Mouse (Mus musculus) intestine, embryonic 16.5 days (tissue): Measurements from ENCODE around the gene Tet1. TPM values are rescaled to one million over a fixed set of nuclear protein-coding genes. Genes with fewer than 3 reads are reported as not detected.

Experiments
- ATAC-seq: fragments of 200-750 bp; cut with Nextera tagmentation; 2 replicates; pipeline ENCODE4 v1.8.0; 2017; ENCODE audit warnings: moderate TSS enrichment, moderate library complexity
- H3K27ac ChIP-seq: fragments of 300-500 bp; sonication (generic); 2 replicates; pipeline ENCODE4 v1.5.1; 2014; ENCODE audit warnings: mild to moderate bottlenecking, low read length
- H3K27me3 ChIP-seq: fragments of 300-500 bp; sonication (generic); replicated peaks from 2 replicates; pipeline ENCODE4 v1.6.1; 2014; ENCODE audit warnings: low read length, control low read depth, mixed read lengths; ENCODE audit not compliant: control insufficient read depth, insufficient read depth
- H3K36me3 ChIP-seq: fragments of 300-500 bp; sonication (generic); 2 replicates; pipeline ENCODE4 v1.6.1; 2014; ENCODE audit warnings: low read length, control low read depth; ENCODE audit not compliant: control insufficient read depth, insufficient read depth
- H3K4me1 ChIP-seq: fragments of 300-500 bp; sonication (generic); 2 replicates; pipeline ENCODE4 v1.6.1; 2014; ENCODE audit warnings: low read length, control low read depth, mixed read lengths; ENCODE audit not compliant: control insufficient read depth, insufficient read depth
- H3K4me2 ChIP-seq: fragments of 300-500 bp; sonication (generic); 2 replicates; pipeline ENCODE4 v1.6.1; 2014; ENCODE audit warnings: low read depth, low read length, control low read depth
- H3K4me3 ChIP-seq: fragments of 300-500 bp; sonication (generic); 2 replicates; pipeline ENCODE4 v1.5.1; 2014; ENCODE audit warnings: mild to moderate bottlenecking, low read length
- H3K9ac ChIP-seq: fragments of 300-500 bp; sonication (generic); 2 replicates; pipeline ENCODE4 v1.6.1; 2014; ENCODE audit warnings: low read depth, low read length
- H3K9me3 ChIP-seq: fragments of 300-500 bp; sonication (generic); 2 replicates; pipeline ENCODE4 v1.6.1; 2016; ENCODE audit warnings: low read length, control low read depth; ENCODE audit not compliant: control insufficient read depth
- WGBS: fragments of 180-500 bp; shearing (Covaris S2); extraction: QIAGEN DNeasy Blood & Tissue Kit; methylation state at CpG from one replicate; pipeline ENCODE4 v1.1.7; 2014; 5-methylcytosine and 5-hydroxymethylcytosine counted together
- polyA plus RNA-seq: library from polyadenylated mRNA; unstranded; fragments of >200 nt; fragmentation: Nextera tagmentation; extraction: Ambion mirVana; gene quantifications from 2 replicates; pipeline ENCODE4 v1.2.1, GENCODE M21; 2015

Tet1 gene
- polyA plus RNA-seq, 1 experiment from 2014 or later: 10.6 TPM

DNA sequence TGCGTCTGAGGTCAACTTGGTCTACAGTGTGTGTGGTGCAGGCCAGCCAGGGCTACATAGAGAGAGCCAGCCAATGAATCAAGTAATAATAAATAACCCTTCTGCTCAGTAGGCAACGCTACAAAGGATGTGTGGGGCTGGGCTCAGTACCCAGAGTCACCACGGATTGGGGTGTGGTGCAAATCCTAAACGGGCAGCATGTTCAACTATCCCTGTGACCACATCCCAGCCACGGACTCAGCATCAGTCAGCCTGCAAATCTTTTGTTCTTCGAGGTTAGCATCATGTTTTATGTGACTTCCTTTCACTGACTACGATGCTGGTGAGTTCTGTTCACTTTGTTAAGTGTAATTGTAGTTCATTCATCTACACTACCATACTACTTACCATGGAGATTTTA, 68.1 kb downstream of the Tet1 start:
- Histone ChIP-seq H3K27ac (no peak overlapping the region), H3K36me3 (no peaks in the 10 kb centered on the region), H3K9ac (no peak overlapping the region), H3K4me1 (peaks cover 9% of the 10 kb centered on the region; the same call in 1 of the 2 replicates), H3K4me3 (no peak overlapping the region), H3K9me3 (no peaks in the 10 kb centered on the region), H3K27me3 (no peaks in the 10 kb centered on the region), H3K4me2 (no peak overlapping the region)
- ATAC-seq: no peak
- WGBS: 87% methylated on average over 7 of the region's 7 CpGs

DNA sequence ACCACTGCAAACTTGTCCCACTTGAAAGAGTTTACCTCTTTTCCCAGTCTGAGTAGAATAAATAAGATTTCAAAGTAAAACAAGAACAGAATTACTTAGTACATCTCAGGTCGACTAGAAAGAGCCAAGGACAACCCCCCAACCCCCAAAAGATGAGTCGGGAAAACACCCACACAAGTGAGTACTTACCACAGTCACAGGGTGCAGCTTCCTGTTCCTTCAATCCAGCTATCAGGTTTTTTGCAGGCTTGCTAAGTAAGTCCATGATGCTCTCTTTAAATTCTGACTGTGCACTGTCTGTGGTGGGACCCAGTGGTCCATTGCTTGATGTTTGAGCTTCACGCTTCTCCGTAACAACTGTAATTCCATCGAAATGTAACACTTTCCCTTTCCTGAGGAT, 70.8 kb downstream of the Tet1 start:
- Histone ChIP-seq H3K4me3 (no peak overlapping the region), H3K4me2 (no peak overlapping the region), H3K4me1 (no peaks in the 10 kb centered on the region), H3K36me3 (no peaks in the 10 kb centered on the region), H3K9ac (no peak overlapping the region), H3K27me3 (no peaks in the 10 kb centered on the region), H3K27ac (no peak overlapping the region), H3K9me3 (no peaks in the 10 kb centered on the region)
- ATAC-seq: no peak
- 92% methylated on average over 5 of the region's 5 CpGs for WGBS

GRCm38 (mm10) chr10:62832783-62833182, 76.0 kb downstream of the Tet1 start:
- no peak for ATAC-seq
- H3K4me1 ChIP-seq: no peaks in the 10 kb centered on the region
- H3K9ac ChIP-seq: no peak overlapping the region
- no peak overlapping the region for H3K4me2 ChIP-seq
- no peaks in the 10 kb centered on the region for H3K9me3 ChIP-seq
- H3K4me3 ChIP-seq: no peak overlapping the region
- H3K27ac ChIP-seq: no peak overlapping the region
- no peaks in the 10 kb centered on the region for H3K27me3 ChIP-seq
- 0 out of 2 replicates have a peak, but pooled peaks cover 2% of the 10 kb centered on the region for H3K36me3 ChIP-seq
- 81% methylated on average over 9 of the region's 9 CpGs for WGBS

DNA sequence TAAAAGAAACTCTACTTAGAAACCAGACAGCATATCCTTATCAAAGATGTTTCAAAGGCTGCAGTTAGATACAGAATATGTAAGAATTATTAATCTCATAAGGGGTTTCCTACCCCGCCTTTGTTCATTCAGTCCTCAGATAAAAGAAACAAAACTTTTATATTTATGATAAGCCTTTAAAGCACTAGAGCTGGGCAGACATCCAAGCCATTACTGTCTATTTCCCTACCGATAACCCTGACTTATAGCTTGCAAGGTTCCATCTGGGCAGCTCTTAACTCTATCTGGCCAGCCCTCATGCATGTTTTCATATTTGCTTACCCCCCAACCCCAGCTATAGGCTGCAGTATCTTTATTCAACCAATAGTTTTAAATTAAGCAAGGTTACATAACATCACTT, 77.2 kb downstream of the Tet1 start:
- no peak overlapping the region for H3K4me2 ChIP-seq
- H3K9ac ChIP-seq: no peak overlapping the region
- no peaks in the 10 kb centered on the region for H3K4me1 ChIP-seq
- H3K36me3 ChIP-seq: 0 out of 2 replicates have a peak, but pooled peaks cover 2% of the 10 kb centered on the region
- WGBS: 62% methylated on average over 2 of the region's 2 CpGs
- ATAC-seq: no peak
- no peak overlapping the region for H3K4me3 ChIP-seq
- no peak overlapping the region for H3K27ac ChIP-seq
- H3K27me3 ChIP-seq: no peaks in the 10 kb centered on the region
- H3K9me3 ChIP-seq: no peaks in the 10 kb centered on the region

GRCm38 (mm10) chr10:62824474-62824873, 84.3 kb downstream of the Tet1 start:
- ATAC-seq: no peak

GRCm38 (mm10) chr10:62823431-62823830, 85.4 kb downstream of the Tet1 start:
- H3K4me3 ChIP-seq: no peak overlapping the region
- no peak overlapping the region for H3K27ac ChIP-seq
- no peak for ATAC-seq
- 82% methylated on average over 4 of the region's 4 CpGs for WGBS
- H3K9ac ChIP-seq: no peak overlapping the region
- no peaks in the 10 kb centered on the region for H3K9me3 ChIP-seq
- no peak overlapping the region for H3K4me2 ChIP-seq
- H3K36me3 ChIP-seq: peaks cover 5% of the 10 kb centered on the region; the same call in 1 of the 2 replicates
- H3K4me1 ChIP-seq: no peaks in the 10 kb centered on the region
- H3K27me3 ChIP-seq: no peaks in the 10 kb centered on the region

More at GRCm38 (mm10) chr10:62824474-62824873, 84.3 kb downstream of the Tet1 start:
- Histone ChIP-seq H3K4me3 (no peak overlapping the region), H3K27ac (no peak overlapping the region), H3K9me3 (no peaks in the 10 kb centered on the region), H3K27me3 (no peaks in the 10 kb centered on the region), H3K4me2 (no peak overlapping the region), H3K36me3 (peaks cover 6% of the 10 kb centered on the region; the same call in 1 of the 2 replicates), H3K4me1 (no peaks in the 10 kb centered on the region), H3K9ac (no peak overlapping the region)
- 79% methylated on average over 8 of the region's 8 CpGs for WGBS

DNA sequence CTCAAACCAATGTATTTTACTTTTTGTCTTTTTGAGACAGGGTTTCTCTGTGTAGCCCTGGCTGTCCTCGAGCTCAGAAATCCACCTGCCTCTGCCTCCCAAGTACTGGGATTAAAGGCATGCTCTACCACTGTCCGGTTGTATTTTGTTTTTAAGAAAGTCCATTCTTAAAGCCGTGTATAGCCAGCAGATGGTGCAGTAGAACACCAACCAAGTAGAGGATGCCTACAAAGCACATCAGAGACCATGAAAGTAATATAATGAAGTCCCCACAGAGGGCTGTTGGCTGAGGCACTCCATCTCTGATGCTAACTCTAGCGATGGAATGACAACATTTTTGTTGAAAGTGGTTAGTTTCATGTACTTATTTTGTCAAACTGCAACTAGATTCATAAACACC, 98.8 kb downstream of the Tet1 start:
- 70% methylated on average over 4 of the region's 4 CpGs for WGBS
- peaks cover 3% of the 10 kb centered on the region; the same call in 1 of the 2 replicates for H3K36me3 ChIP-seq
- no peaks in the 10 kb centered on the region for H3K27me3 ChIP-seq
- H3K4me3 ChIP-seq: no peak overlapping the region
- no peak overlapping the region for H3K27ac ChIP-seq
- H3K9me3 ChIP-seq: no peaks in the 10 kb centered on the region
- no peak overlapping the region for H3K9ac ChIP-seq
- no peaks in the 10 kb centered on the region for H3K4me1 ChIP-seq
- ATAC-seq: no peak
- H3K4me2 ChIP-seq: no peak overlapping the region

GRCm38 (mm10) chr10:62808766-62809165, 100.0 kb downstream of the Tet1 start:
- Histone ChIP-seq H3K27ac (no peak overlapping the region), H3K9me3 (no peaks in the 10 kb centered on the region), H3K4me1 (no peaks in the 10 kb centered on the region), H3K4me3 (no peak overlapping the region), H3K27me3 (no peaks in the 10 kb centered on the region), H3K9ac (no peak overlapping the region), H3K36me3 (no peaks in the 10 kb centered on the region), H3K4me2 (no peak overlapping the region)
- WGBS: 96% methylated on average over 2 of the region's 2 CpGs
- no peak for ATAC-seq

- H3K4me3 ChIP-seq: no peak overlapping the region
- H3K27ac ChIP-seq: no peak overlapping the region
- no peaks in the 10 kb centered on the region for H3K4me1 ChIP-seq
- ATAC-seq: no peak
- H3K9me3 ChIP-seq: no peaks in the 10 kb centered on the region
- no peaks in the 10 kb centered on the region for H3K27me3 ChIP-seq
- no peak overlapping the region for H3K4me2 ChIP-seq
- WGBS: 93% methylated on average over 7 of the region's 7 CpGs
- H3K9ac ChIP-seq: no peak overlapping the region
- H3K36me3 ChIP-seq: no peaks in the 10 kb centered on the region
Observed at GRCm38 (mm10) chr10:62808316-62808715, 100.5 kb downstream of the Tet1 start.

- no peak overlapping the region for H3K4me2 ChIP-seq
- no peak overlapping the region for H3K27ac ChIP-seq
- no peaks in the 10 kb centered on the region for H3K36me3 ChIP-seq
- 82% methylated on average over 2 of the region's 2 CpGs for WGBS
- no peaks in the 10 kb centered on the region for H3K9me3 ChIP-seq
- H3K9ac ChIP-seq: no peak overlapping the region
- no peaks in the 10 kb centered on the region for H3K27me3 ChIP-seq
- no peaks in the 10 kb centered on the region for H3K4me1 ChIP-seq
- ATAC-seq: no peak
- H3K4me3 ChIP-seq: no peak overlapping the region
Observed at GRCm38 (mm10) chr10:62804106-62804505, 104.7 kb downstream of the Tet1 start.
